Mouse (Mus musculus) layer of hippocampus, postnatal 10 days (tissue): ENCODE measurements around the gene Arhgef3. TPM values are rescaled to one million over a fixed set of nuclear protein-coding genes. Genes with fewer than 3 reads are reported as not detected.

ENCODE experiments used
- DNase-seq, 2 experiments: peaks; one replicate each; pipeline ENCODE4 v3.0.0; 2021; ENCODE audit warnings: low spot score in 2 of 2
- total RNA-seq, 2 experiments: library from RNA; stranded (reverse); gene quantifications; 2 replicates each; pipeline ENCODE4 v1.2.3; 2021

Gene Arhgef3
- total RNA-seq, 2 experiments from 2014 or later, result 34.4 to 35.7 TPM

DNA sequence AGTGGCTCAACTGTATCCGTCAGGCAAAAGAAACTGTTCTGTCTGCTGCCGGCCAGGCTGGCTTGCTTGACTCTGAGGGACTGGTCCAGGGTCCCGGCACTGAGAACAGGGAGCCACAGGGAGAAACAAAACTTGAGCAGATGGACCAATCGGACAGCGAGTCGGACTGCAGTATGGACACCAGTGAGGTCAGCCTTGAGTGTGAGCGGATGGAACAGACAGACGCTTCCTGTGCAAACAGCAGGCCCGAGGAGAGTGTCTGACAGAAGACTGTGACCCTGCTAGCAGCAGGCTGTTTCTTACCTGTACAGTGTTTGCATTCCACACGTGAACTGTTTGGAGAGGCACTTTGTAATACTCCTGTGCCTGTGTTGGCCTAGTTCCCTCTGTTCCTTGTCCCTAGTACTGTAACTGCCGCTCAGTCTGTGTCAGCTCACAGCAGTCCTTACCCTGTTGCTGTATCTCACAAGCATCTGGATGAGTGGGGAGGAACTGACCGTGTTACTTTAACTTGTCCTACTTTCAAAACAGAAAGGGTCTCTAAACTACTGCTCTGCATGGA, 287.1 kb downstream of the Arhgef3 start:
- DNase-seq, result no peak

DNA sequence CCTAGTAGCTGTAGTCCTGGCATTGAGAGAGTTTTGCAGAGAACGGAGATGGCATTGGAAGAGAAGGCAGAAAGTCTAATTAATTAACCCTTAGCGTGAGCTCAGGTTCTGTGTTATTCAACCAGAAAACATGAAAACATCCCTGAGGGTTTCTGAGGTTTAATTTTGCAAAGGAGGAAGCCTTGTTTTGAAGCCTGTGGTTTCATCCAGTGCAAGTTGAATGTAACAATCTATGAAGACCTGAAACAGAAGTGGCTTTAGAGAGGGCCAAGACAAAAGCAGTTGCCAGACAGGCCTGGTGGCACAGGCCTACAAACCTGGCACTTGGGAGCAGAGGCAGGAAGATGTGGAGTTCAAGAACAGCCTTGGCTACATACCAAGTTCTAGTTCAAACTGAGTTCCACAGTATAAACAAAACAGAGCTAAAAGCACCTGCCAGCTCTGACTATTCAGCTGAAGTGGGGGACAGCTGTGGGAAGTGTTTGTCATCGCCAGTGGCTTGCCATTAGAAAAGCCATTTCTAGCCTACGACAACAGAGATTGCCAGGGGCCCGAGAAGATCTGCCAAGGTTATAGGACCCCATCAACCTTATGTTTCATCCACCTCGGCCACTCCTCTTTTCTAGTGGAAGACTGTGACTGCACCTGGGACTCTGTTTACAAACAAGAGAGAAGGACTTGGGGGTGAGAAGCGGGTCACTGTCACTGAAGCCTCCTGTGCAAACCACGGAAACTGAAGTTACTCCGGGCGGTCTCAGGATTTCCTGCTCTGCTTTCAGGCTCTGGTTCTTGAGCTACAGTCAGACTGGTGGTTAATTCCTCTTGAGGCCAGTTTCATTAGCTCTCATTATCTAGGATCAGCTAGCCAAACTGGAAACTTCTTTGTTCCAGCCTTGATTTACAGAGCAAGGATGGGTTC, 287.9 kb downstream of the Arhgef3 start:
- no peak for DNase-seq

DNA sequence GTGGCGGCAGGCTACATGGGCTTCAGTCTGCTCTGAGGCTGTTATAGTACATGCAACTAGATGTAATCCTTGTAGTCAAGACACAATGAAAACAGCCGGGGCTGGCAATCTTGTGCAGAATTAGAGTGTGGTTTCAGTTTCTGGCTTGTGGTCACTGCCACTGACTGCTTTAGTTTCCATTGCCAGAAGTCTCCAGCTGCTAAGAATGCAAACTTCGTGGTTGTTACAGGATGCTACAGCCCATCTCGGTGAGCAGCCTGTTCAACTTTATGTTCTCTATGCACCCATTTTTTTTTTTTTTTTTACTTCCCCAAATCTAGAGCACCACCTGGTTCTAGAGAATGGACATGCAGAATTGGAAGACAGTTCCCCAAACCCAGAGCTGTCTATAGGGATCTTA, 290.8 kb downstream of the Arhgef3 start:
- DNase-seq, result no peak

DNA sequence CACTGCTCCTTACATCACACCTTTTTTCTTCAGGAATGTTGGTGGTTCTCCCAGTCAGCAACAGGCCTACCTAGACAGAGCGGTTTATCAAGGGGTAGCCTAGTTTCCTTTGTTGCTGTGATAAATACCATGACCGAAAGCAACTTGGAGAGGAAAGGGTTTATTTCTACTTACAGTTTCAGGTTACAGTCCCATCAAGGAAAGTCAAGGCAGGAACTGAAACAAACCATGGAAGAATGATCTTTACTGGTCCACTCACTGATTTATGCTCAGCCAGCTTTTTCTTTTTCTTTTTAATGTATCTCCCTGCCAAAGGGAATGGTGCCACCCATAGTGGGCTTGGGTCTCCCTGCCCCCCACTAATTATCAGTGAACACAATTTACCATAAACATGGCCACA, 291.2 kb downstream of the Arhgef3 start:
- no peak for DNase-seq

DNA sequence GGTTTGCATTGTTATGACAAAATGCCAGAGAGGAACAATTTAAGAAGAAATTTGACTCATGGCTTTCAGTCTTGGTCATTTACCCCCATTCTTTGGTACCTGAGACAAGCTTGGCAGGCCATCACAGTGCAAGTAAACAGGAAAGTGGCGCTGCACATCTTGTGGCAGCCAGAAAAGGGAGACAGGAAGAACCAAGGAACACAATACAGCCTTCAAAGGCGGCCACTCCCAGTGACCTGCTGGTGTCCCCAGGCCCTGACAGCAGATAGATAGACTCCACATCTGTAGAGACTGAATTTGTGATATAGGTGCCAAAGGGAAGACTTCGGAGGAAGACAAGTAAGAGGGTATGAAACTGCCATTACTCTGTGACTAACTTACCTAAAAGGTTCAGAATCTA, 293.5 kb downstream of the Arhgef3 start:
- DNase-seq, result no peak

DNA sequence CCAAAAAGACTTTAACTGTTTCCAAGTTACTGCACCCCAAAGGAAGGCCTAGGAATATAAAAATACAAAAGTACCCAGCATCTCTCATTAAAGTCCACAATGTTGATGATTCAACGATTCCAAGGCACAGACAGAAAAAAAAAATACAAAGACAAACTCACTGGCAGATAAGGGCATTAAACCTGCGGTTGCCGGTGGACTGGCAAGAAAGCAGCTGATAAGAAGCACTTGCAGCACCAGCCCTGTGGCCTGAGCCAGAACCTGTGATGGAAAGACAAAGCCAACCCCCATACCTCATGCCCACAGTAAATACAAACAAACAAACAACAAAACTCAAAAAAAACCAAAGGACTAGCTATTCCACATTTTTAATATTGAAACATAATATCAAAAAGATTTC, 295.0 kb downstream of the Arhgef3 start:
- no peak for DNase-seq

DNA sequence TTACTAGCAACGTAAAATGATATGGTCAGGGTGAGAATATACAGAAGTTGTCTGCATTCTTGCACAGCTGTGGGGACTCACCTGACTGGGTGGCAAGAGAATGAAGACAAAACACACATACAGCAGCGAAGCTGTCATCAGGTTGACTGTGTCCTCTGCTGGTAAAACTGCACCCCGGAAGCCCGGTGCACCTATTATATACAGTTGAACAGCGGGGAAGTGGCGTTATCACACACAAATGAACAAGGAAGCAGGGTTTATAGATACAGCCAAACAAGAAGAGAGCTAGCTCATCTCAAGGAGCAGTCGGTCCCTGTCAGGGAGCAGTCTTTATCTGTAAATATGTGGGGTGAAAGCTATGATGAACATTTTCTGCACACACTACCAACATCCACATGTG, 296.8 kb downstream of the Arhgef3 start:
- DNase-seq, result no peak

DNA sequence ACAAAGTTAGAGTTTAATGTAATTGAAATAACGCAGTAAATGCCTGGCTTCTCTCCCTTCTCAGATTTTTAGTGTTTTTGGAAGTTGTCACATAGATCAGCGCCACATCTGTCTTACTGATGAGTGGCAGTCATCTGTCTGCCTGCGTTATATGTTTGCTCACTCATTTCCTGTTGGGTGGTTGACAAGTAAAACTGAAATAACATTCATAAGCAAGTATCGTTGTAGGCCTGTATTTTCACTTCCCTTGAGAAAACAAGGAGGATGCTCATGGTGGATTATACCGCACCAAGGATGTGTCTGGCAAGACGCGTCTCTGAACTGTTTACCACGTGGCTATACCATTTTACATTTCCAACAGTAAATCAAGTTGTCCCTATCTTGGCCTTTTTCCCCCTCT, 298.0 kb downstream of the Arhgef3 start:
- DNase-seq, result no peak

DNA sequence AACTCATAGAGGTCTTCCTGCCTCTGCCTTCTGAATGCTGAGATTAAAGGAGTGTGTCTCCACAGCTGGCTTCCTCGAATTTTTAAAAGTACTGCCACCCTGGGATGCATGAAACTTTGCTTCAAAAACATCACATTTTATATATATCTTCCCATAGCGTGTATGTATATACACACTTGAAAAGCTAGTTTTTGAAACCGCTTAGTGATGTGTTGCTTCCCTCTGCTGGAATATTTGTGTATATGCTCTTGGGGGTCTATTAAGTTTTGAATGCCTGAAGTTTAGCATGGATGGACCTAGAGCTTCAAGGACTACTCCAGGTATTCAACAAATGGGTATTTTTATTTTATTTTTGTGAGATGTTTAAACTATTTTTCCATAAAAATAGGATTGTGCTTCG, 299.3 kb downstream of the Arhgef3 start:
- no peak for DNase-seq

DNA sequence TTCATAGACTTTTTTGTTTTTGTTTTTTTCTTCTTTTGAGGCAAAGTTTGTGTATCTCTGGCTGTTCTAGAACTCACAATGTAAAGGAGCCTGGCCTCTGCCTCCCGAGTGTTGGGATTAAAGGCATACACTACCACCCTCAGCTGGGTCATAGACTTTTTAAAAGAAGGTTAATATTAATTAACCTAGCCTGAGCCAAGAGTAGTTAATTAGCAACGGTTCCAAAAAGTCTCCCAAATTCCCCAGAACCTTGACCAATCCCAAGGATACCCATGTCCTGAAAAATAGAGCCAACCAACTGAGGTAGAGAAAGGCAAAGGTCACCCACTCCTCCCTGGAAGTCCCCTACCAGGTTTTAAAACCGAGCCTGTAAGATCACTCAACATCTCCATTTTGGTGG, 306.1 kb downstream of the Arhgef3 start:
- DNase-seq, result no peak

DNA sequence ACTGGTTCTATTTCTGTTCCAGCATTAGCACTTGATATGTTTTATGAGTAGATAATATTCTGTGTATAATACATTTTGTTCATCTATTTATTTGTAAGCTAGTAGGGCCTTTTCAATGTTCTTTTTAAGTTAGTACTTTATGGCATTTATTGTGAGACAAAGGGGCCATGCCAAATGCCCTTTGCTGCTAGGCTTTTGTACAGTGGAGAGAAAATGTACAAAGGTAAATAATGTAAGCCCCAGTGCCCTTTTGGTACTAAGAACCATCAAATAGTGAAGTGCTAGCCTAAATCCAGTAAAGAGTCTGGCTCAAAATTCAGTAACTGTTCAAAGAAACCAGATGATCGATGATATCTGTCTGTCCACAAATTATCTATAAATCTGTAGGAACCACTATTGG, 307.6 kb downstream of the Arhgef3 start:
- DNase-seq, result no peak

DNA sequence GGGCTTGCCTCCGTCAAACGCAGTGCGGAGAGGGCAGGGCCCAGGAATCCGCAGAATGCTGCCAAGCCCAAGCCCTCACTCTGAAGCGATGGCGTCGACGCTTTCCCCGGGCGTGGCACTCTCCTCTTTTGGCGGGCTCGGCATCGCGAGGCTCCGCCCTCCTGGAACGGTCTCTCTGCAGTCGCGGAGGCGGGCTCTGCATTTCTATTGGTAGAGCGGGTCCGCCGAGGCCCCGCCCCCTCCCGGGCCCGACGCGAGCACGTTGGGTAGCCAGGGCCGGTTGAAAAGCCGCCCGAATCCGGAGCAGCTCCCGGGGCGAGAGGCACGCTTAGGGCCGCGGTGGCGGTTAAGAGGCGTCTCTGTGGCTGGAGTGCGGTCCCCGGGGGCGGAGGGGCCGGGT, 313.9 kb downstream of the Arhgef3 start, which contains the start of gene Fam208a:
Gene Fam208a, plus strand, starts transcription at position 262 of the 400 bp plus-strand sequence.
- DNase-seq, result peak; percentile 92 to 95

DNA sequence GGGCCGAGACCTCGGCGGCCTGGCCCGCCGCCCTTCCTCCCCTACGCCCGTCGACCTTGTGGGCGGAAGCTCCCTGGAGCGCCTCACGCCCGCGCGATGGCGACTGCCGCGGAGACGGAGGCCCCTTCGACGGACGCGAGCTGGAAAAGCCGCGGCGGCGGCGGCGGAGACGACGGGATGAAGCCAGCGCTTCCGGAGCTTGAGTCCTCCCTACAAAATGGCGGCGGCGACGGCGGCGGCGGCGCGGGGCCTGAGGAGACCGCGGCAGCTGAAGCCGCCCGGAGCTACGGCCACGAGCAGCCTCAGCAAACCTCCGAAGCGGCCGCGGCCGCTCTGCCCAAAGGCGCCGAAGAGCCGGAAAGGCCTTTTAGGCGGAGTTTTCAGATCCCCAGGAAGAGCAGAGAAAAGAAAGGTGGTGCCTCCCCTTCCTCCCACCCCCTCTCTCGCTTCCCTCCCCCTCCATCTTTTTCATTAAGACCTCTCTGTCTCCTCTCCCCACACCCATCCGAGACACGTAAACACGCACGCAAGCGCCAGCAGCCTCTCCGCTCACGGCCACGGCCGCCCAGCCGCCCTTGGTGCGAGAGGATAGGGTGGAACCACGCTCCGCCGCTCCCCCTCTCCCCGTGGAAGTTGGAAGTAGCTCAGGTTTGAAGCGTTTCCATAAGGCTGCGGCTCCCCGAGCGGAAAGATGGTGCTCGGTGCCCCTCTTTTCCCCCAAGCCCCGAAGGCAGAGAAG, 314.4 kb downstream of the Arhgef3 start:
- peak; percentile 78 to 84 for DNase-seq

DNA sequence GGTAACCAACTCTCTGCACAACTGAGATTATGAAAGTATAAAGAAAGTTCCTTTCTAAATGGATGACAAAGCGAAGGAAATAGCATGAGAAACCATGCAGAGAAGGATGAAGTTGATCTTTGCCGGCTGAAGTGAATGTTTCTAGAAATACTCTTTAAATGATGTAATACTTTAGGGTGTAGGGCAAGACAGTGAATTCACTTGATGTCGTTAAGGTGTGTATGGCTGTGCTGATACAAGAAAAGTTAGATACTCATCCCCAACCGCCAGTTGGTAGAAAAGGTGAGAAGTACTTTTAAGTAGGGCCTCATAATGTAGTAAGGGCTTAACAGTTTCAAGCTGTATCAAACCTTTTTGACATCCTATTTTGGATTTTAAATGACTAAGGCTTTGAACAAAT, 315.6 kb downstream of the Arhgef3 start:
- DNase-seq, result no peak

DNA sequence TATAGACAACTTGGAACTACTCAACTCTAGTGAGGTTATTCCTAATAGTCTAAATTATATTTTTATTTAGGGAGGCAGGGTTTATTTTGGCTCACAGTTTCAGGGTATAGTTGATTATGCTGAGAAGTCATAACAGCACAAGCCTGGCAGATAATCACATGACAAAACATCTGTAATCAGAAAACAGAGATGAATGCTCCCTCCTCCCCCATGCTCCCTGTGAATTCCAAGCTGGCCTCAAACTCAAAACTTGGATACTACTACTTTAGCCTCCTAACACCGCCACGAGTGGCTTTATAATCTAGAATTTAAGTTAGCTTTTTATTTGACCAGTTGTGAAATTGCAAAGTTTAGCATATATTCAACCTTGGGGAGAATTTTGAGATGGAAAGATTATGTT, 317.4 kb downstream of the Arhgef3 start:
- no peak for DNase-seq

DNA sequence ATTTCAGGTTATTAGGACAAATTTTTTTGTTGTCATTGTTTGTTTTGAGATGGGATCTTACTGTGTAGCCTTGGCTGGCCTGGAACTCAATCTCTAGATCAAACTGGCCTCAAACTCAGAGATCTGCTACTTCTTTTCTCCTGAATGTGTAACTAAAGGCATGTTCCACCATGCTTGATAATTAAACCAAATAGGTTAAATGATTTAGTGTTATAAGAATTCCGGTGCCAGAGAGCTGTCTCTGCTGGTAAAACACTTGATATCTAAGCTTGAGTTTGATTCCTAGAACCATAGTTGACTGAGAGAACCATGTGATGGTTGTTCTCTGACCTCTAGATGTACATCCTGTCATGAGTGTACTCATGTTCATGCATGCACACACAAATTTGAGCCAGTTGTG, 321.4 kb downstream of the Arhgef3 start:
- DNase-seq, result no peak

DNA sequence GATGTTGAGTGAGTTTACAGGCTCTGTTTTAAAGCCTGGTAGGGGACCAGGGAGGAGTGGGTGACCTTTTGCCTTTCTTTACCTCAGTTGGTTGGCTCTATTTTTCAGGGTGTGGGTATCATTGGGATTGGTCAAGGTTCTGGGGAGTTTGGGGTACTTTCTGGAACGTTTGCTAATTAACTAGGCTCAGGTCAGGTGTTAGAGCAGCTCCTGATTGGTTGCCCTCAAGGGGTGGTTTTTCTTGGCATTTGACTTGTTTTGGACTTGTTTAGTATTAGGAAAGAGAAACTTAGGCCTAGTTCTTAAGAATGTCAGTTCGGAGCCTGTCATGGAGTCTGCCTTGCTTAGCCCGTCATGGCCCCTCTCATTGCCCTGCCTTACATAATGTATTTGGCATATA, 322.1 kb downstream of the Arhgef3 start:
- no peak for DNase-seq

DNA sequence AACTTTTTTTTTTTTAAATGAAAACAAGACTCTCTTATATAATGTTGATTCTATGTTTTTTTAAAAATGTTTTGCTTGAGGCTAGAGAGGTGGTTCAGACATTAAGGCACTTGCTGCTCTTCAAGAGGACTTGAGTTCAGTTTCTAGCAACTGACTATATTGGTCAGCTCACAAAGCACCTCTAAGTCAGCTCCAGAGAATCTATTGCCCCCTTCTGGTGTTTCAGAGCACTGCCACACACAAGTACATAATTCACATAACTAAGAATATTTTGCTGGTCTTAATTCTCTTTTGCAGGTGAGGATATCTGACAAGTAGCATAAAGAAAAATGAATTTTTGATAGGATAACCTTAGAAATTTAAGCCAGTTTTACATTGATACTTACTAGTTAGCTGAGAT, 326.2 kb downstream of the Arhgef3 start:
- DNase-seq, result no peak

DNA sequence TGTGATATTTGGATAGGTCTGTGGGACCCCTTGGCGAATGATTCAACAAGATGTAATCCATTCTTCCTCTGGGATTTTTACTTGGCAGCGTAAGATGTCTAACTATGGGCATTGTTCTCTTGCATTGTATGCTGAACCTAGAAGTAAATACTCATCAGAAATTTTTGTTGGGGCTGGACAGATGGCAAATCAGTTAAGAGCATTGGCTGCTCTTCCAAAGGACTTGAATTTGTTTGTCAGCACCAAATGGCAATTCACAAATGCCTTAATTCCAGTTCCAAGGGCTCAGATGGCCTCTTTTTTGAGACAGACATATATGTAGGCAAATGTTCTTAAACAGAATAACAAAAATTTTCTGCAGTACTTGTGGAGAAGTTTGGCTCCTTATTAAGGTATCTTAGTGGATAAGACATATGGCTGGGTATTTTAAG, 330.2 kb downstream of the Arhgef3 start:
- no peak for DNase-seq

DNA sequence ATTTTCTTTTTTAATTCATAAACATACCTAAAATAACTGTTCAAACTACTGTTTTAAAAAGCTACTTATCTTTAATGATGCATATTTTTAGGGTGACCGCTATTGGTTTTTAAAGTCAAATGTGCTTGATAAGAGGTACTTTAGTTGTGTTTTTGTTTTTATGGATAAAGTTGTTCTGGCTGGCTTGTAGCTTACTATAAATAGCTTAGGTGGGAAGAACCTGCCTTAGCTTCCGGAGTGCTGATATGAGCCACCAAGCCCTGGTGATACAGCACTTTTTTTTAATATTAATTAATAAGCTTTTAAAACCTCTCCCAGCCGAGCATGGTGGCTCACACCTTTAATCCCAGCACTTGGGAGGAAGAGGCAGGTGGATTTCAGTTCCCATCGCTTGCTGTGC, 332.3 kb downstream of the Arhgef3 start:
- DNase-seq, result no peak
